11 mouse cellular contexts compared by ENCODE assay signal in genomic region chr4:55013563-55014248, GRCm38 (mm10).
DNase-seq lines count a peak whose midpoint lies in the region; ATAC-seq and TF ChIP-seq lines count a peak whose summit lies in the region.
"Had no signal": no experiment of that assay in that cellular context is flagged by ENCODE, and none has a peak within 500 bp of the region (broad histone marks: within the 10 kb centered on the region; RNA-seq: fewer than 3 reads in every experiment).

No protein-coding gene starts in this region.

- no peaks in the 10 kb centered on the region for H3K9me3 ChIP-seq in hindbrain, postnatal 0 days (ENCODE audit: low read length)
- no peaks in the 10 kb centered on the region for H3K9me3 ChIP-seq in hindbrain, embryonic 14.5 days (ENCODE audit: control insufficient read depth, low read length)
- 0 out of 2 replicates have a peak, but pooled peaks cover 2% of the 10 kb centered on the region for H3K9me3 ChIP-seq in liver, postnatal 0 days (ENCODE audit: low read length)
- H3K9me3 ChIP-seq: limb, embryonic 12.5 days had no signal

- no peak for TF ChIP-seq CTCF in hindbrain, postnatal 0 days (IDR thresholded peaks at IDR 0.05; ENCODE audit: low read depth)
- no peak for TF ChIP-seq CTCF in liver, postnatal 0 days (IDR thresholded peaks at IDR 0.05; ENCODE audit: low read depth)

- no peak for ATAC-seq in hindbrain, postnatal 0 days
- no peak for ATAC-seq in hindbrain, embryonic 14.5 days (ENCODE audit: low FRiP score)
- no peak for ATAC-seq in liver, postnatal 0 days

- H3K27me3 ChIP-seq in hindbrain, postnatal 0 days (ENCODE audit: insufficient read depth, low read length) = no peaks in the 10 kb centered on the region
- no peaks in the 10 kb centered on the region for H3K27me3 ChIP-seq in hindbrain, embryonic 14.5 days (ENCODE audit: control insufficient read depth, insufficient read depth, low read length)
- no peaks in the 10 kb centered on the region for H3K27me3 ChIP-seq in liver, postnatal 0 days (ENCODE audit: insufficient read depth, low read length)
- H3K27me3 ChIP-seq: limb, embryonic 12.5 days had no signal

- no peak overlapping the region for H3K27ac ChIP-seq in hindbrain, postnatal 0 days
- no peak overlapping the region for H3K27ac ChIP-seq in hindbrain, embryonic 14.5 days
- no peak overlapping the region for H3K27ac ChIP-seq in liver, postnatal 0 days (ENCODE audit: low read depth)
- H3K27ac ChIP-seq: limb, embryonic 12.5 days had no signal

- H3K4me2 ChIP-seq in hindbrain, postnatal 0 days (ENCODE audit: low read depth, low read length) = no peak overlapping the region
- H3K4me2 ChIP-seq in hindbrain, embryonic 14.5 days (replicated peaks) = no peak overlapping the region
- no peak overlapping the region for H3K4me2 ChIP-seq in liver, postnatal 0 days (ENCODE audit: low read depth, low read length)
- H3K4me2 ChIP-seq: limb, embryonic 12.5 days had no signal

- WGBS in hindbrain, postnatal 0 days = 58% methylated on average over 16 of the region's 16 CpGs
- WGBS in hindbrain, embryonic 14.5 days = 77% methylated on average over 16 of the region's 16 CpGs
- 69% methylated on average over 16 of the region's 16 CpGs for WGBS in liver, postnatal 0 days (ENCODE audit: insufficient replicate concordance)

- no peaks in the 10 kb centered on the region for H3K4me1 ChIP-seq in hindbrain, postnatal 0 days (ENCODE audit: insufficient read depth, low read length)
- H3K4me1 ChIP-seq in hindbrain, embryonic 14.5 days (replicated peaks; ENCODE audit: control insufficient read depth, insufficient read depth, low read length) = no peaks in the 10 kb centered on the region
- H3K4me1 ChIP-seq in liver, postnatal 0 days (ENCODE audit: insufficient read depth) = no peaks in the 10 kb centered on the region
- H3K4me1 ChIP-seq: limb, embryonic 12.5 days had no signal

- peak; percentile 23 for DNase-seq in hindbrain, postnatal 0 days (ENCODE audit: low spot score)
- DNase-seq in hindbrain, embryonic 14.5 days (ENCODE audit: low spot score) = no peak
- DNase-seq in frontal cortex, postnatal 36 days (ENCODE audit: low spot score in 2 of 2) = peak; percentile 55 to 66
- peak; percentile 46 to 64 for DNase-seq in layer of hippocampus, postnatal 14 days (ENCODE audit: low spot score in 2 of 2)
- peak; percentile 36 for DNase-seq in right cerebral cortex, postnatal 14 days
- no peak for DNase-seq in adrenal gland, adult 18-20 months (ENCODE audit: low spot score in 2 of 2)
- no peak for DNase-seq in liver, postnatal 0 days
- no peak for DNase-seq in thymus, postnatal 14 days
- DNase-seq: cerebellum, adult 8-10 months had no signal

- H3K4me3 ChIP-seq in hindbrain, postnatal 0 days (ENCODE audit: low read length) = no peak overlapping the region
- H3K4me3 ChIP-seq in hindbrain, embryonic 14.5 days (replicated peaks; ENCODE audit: low read length) = no peak overlapping the region
- H3K4me3 ChIP-seq in liver, postnatal 0 days (ENCODE audit: low read depth, low read length) = no peak overlapping the region
- H3K4me3 ChIP-seq: limb, embryonic 12.5 days had no signal

- peaks cover 60% of the 10 kb centered on the region for H3K36me3 ChIP-seq in hindbrain, postnatal 0 days (ENCODE audit: insufficient read depth, low read length)
- H3K36me3 ChIP-seq in hindbrain, embryonic 14.5 days (replicated peaks; ENCODE audit: control insufficient read depth, insufficient read depth) = peaks cover 100% of the 10 kb centered on the region
- no peaks in the 10 kb centered on the region for H3K36me3 ChIP-seq in liver, postnatal 0 days (replicated peaks; ENCODE audit: insufficient read depth, low read length)
- H3K36me3 ChIP-seq: G1E had no signal

- TF ChIP-seq EP300 in liver, postnatal 0 days (IDR thresholded peaks at IDR 0.05; ENCODE audit: low read depth) = no peak

- no peak overlapping the region for H3K9ac ChIP-seq in hindbrain, postnatal 0 days (replicated peaks; ENCODE audit: low read length)
- H3K9ac ChIP-seq in hindbrain, embryonic 14.5 days = no peak overlapping the region
- H3K9ac ChIP-seq in liver, postnatal 0 days (replicated peaks) = no peak overlapping the region
- H3K9ac ChIP-seq: limb, embryonic 12.5 days had no signal

Comparison
In these comparisons a context has a peak if more than half of its experiments do, and no peak if none do; other contexts are left out.
1. DNase-seq: peak in hindbrain, postnatal 0 days (single experiment), frontal cortex, postnatal 36 days (2 of 2), layer of hippocampus, postnatal 14 days (2 of 2) and right cerebral cortex, postnatal 14 days (single experiment); none in hindbrain, embryonic 14.5 days (single experiment), adrenal gland, adult 18-20 months (0 of 2), liver, postnatal 0 days (single experiment) and thymus, postnatal 14 days (single experiment).